Mouse (Mus musculus): ENCODE measurements around the gene Muc1. TPM values are rescaled to one million over a fixed set of nuclear protein-coding genes. Genes with fewer than 3 reads are reported as not detected.

The Muc1 gene
- polyA plus RNA-seq, 1 experiment from 2014 or later: 0.40 TPM

DNA sequence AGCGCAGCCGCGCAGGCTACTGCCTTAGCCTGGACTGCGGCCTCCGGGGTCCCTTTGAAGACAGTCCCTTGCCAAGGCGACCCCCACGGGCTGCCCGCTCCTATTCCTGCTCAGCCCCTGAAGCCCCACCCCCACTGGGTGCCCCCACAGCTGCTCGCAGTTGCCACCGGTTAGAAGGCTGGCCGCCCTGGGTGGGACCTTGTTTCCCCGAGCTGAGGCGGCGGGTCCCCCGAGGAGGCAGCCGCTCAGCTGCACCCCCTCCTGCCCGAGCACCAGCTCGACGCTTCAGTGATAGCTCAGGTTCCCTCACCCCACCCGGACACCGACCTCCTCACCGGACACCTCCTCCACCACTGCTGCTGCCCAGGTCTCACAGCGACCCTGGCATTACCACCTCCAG, 41.7 kb upstream of the Muc1 start:
- 53% methylated on average over 23 of the region's 23 CpGs for WGBS (ENCODE audit: insufficient replicate concordance)
- no peak for ATAC-seq
- no peak for DNase-seq
- H3K36me3 ChIP-seq (replicated peaks; ENCODE audit: insufficient read depth, low read length): peaks cover 4% of the 10 kb centered on the region
- no peak for TF ChIP-seq CTCF (IDR thresholded peaks at IDR 0.05; ENCODE audit: low read depth)
- TF ChIP-seq EP300 (IDR thresholded peaks at IDR 0.05; ENCODE audit: low read depth): no peak
- H3K27ac ChIP-seq (ENCODE audit: low read depth): 0 out of 2 replicates have a peak overlapping the region, but pooled peaks have one; percentile 16
- H3K4me2 ChIP-seq (ENCODE audit: low read depth, low read length): peak overlapping the region; percentile 29; the same call in 1 of the 2 replicates
- H3K4me3 ChIP-seq (ENCODE audit: low read depth, low read length): no peak overlapping the region
- H3K9me3 ChIP-seq (ENCODE audit: low read length): no peaks in the 10 kb centered on the region
- H3K4me1 ChIP-seq (ENCODE audit: insufficient read depth): peaks cover 16% of the 10 kb centered on the region
- H3K27me3 ChIP-seq (ENCODE audit: insufficient read depth, low read length): no peaks in the 10 kb centered on the region
- H3K9ac ChIP-seq (replicated peaks): no peak overlapping the region

GRCm38 (mm10) chr3:89187690-89188477, 41.0 kb upstream of the Muc1 start:
- H3K4me3 ChIP-seq (ENCODE audit: low read depth, low read length): no peak overlapping the region
- DNase-seq (no peak), ATAC-seq (no peak)
- TF ChIP-seq CTCF (IDR thresholded peaks at IDR 0.05; ENCODE audit: low read depth): no peak
- TF ChIP-seq EP300 (IDR thresholded peaks at IDR 0.05; ENCODE audit: low read depth): no peak
- no peaks in the 10 kb centered on the region for H3K9me3 ChIP-seq (ENCODE audit: low read length)
- peak overlapping the region; percentile 29; the same call in 1 of the 2 replicates for H3K4me2 ChIP-seq (ENCODE audit: low read depth, low read length)
- H3K27me3 ChIP-seq (ENCODE audit: insufficient read depth, low read length): no peaks in the 10 kb centered on the region
- WGBS (ENCODE audit: insufficient replicate concordance): 63% methylated on average over 18 of the region's 18 CpGs
- no peak overlapping the region for H3K9ac ChIP-seq (replicated peaks)
- peaks cover 9% of the 10 kb centered on the region for H3K4me1 ChIP-seq (ENCODE audit: insufficient read depth)
- H3K27ac ChIP-seq (ENCODE audit: low read depth): 0 out of 2 replicates have a peak overlapping the region, but pooled peaks have one; percentile 16
- H3K36me3 ChIP-seq (replicated peaks; ENCODE audit: insufficient read depth, low read length): no peaks in the 10 kb centered on the region

DNA sequence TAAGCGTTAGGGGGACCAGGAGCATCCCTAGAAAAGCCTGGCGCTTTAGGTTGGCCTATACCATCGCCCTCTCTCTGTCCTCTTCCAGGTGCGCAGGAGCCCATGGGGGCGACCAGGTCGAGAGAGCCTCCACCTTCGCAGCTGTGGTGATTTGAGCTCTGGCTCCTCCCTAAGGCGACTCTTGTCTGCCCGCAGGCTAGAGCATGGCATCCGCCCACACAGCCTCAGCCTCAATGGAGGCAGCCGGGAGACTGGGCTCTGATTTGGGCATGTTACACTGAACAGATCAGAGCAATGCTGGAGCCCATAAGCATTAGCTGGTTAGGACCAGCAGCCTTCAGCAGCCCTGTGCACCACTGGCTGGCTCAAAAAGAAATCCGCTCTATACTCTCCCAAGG, 40.4 kb upstream of the Muc1 start:
- DNase-seq: no peak
- Histone ChIP-seq H3K27me3 (ENCODE audit: insufficient read depth, low read length) (no peaks in the 10 kb centered on the region), H3K36me3 (replicated peaks; ENCODE audit: insufficient read depth, low read length) (no peaks in the 10 kb centered on the region), H3K27ac (ENCODE audit: low read depth) (no peak overlapping the region), H3K9ac (replicated peaks) (no peak overlapping the region), H3K4me2 (ENCODE audit: low read depth, low read length) (no peak overlapping the region), H3K4me3 (ENCODE audit: low read depth, low read length) (no peak overlapping the region), H3K4me1 (ENCODE audit: insufficient read depth) (peaks cover 3% of the 10 kb centered on the region), H3K9me3 (ENCODE audit: low read length) (no peaks in the 10 kb centered on the region)
- no peak for TF ChIP-seq EP300 (IDR thresholded peaks at IDR 0.05; ENCODE audit: low read depth)
- no peak for TF ChIP-seq CTCF (IDR thresholded peaks at IDR 0.05; ENCODE audit: low read depth)
- no peak for ATAC-seq
- 79% methylated on average over 12 of the region's 12 CpGs for whole genome bisulfite sequencing (ENCODE audit: insufficient replicate concordance)

DNA sequence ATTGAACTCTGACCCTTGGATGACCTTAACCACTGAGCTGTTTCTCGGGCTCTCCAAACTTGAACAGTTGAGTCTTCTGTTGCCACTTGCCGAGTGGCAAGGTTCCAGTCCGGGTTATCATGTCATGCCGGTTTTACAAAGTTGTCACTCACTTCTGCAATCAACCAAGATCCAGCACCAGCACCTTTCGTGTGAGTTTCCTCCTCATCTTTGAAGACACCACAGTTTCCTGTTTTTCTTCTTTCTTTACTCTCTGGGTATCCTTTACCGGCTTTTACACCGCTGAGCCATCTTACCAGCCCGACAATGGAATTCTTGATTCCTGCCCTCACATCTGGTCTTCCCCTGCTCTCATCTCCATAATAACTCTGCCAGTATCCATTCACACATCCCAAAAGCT, 38.4 kb upstream of the Muc1 start:
- no peaks in the 10 kb centered on the region for H3K36me3 ChIP-seq (replicated peaks; ENCODE audit: insufficient read depth, low read length)
- no peak overlapping the region for H3K27ac ChIP-seq (ENCODE audit: low read depth)
- no peak overlapping the region for H3K9ac ChIP-seq (replicated peaks)
- no peak for DNase-seq
- H3K9me3 ChIP-seq (ENCODE audit: low read length): no peaks in the 10 kb centered on the region
- WGBS (ENCODE audit: insufficient replicate concordance): 29% methylated on average over 8 of the region's 8 CpGs
- H3K4me1 ChIP-seq (ENCODE audit: insufficient read depth): no peaks in the 10 kb centered on the region
- no peak for ATAC-seq
- TF ChIP-seq EP300 (IDR thresholded peaks at IDR 0.05; ENCODE audit: low read depth): no peak
- TF ChIP-seq CTCF (IDR thresholded peaks at IDR 0.05; ENCODE audit: low read depth): no peak
- H3K4me3 ChIP-seq (ENCODE audit: low read depth, low read length): no peak overlapping the region
- no peaks in the 10 kb centered on the region for H3K27me3 ChIP-seq (ENCODE audit: insufficient read depth, low read length)
- no peak overlapping the region for H3K4me2 ChIP-seq (ENCODE audit: low read depth, low read length)

- no peaks in the 10 kb centered on the region for H3K27me3 ChIP-seq (ENCODE audit: insufficient read depth, low read length)
- no peaks in the 10 kb centered on the region for H3K36me3 ChIP-seq (replicated peaks; ENCODE audit: insufficient read depth, low read length)
- no peak overlapping the region for H3K4me3 ChIP-seq (ENCODE audit: low read depth, low read length)
- 68% methylated on average over 1 of the region's 1 CpGs for WGBS (ENCODE audit: insufficient replicate concordance)
- no peak overlapping the region for H3K27ac ChIP-seq (ENCODE audit: low read depth)
- H3K9ac ChIP-seq (replicated peaks): no peak overlapping the region
- DNase-seq (no peak), ATAC-seq (no peak)
- H3K9me3 ChIP-seq (ENCODE audit: low read length): no peaks in the 10 kb centered on the region
- no peak overlapping the region for H3K4me2 ChIP-seq (ENCODE audit: low read depth, low read length)
- TF ChIP-seq CTCF (IDR thresholded peaks at IDR 0.05; ENCODE audit: low read depth) (peak; percentile 33), EP300 (IDR thresholded peaks at IDR 0.05; ENCODE audit: low read depth) (no peak)
- H3K4me1 ChIP-seq (ENCODE audit: insufficient read depth): peaks cover 6% of the 10 kb centered on the region
These were observed 35.5 kb upstream of the Muc1 start for GRCm38 (mm10) chr3:89193351-89193750.

GRCm38 (mm10) chr3:89193853-89194252, 35.0 kb upstream of the Muc1 start:
- no peaks in the 10 kb centered on the region for H3K27me3 ChIP-seq (ENCODE audit: insufficient read depth, low read length)
- peaks cover 6% of the 10 kb centered on the region for H3K4me1 ChIP-seq (ENCODE audit: insufficient read depth)
- WGBS (ENCODE audit: insufficient replicate concordance): 84% methylated on average over 2 of the region's 2 CpGs
- H3K9me3 ChIP-seq (ENCODE audit: low read length): no peaks in the 10 kb centered on the region
- DNase-seq (no peak), ATAC-seq (no peak)
- H3K27ac ChIP-seq (ENCODE audit: low read depth): no peak overlapping the region
- no peak overlapping the region for H3K9ac ChIP-seq (replicated peaks)
- H3K36me3 ChIP-seq (replicated peaks; ENCODE audit: insufficient read depth, low read length): no peaks in the 10 kb centered on the region
- H3K4me3 ChIP-seq (ENCODE audit: low read depth, low read length): no peak overlapping the region
- TF ChIP-seq CTCF (IDR thresholded peaks at IDR 0.05; ENCODE audit: low read depth) (peak; percentile 56), EP300 (IDR thresholded peaks at IDR 0.05; ENCODE audit: low read depth) (no peak)
- H3K4me2 ChIP-seq (ENCODE audit: low read depth, low read length): no peak overlapping the region

Data from liver, postnatal 0 days (tissue).